Mouse (Mus musculus): ENCODE results near the gene Prkd3. TPM values are rescaled to one million over a fixed set of nuclear protein-coding genes. Genes with fewer than 3 reads are reported as not detected.
A peak's percentile ranks its signal among the peaks of the same experiment; 100 is the strongest.

Gene Prkd3
- polyA plus RNA-seq, 2 experiments = 38.5 to 43.2 TPM

- TF ChIP-seq POLR2A (IDR thresholded peaks at IDR 0.05; ENCODE audit: borderline replicate concordance, extremely low read depth, insufficient read depth, insufficient read length) = no peak
- no peak overlapping the region for H3K4me3 ChIP-seq (replicated peaks; ENCODE audit: low read length)
- H3K27ac ChIP-seq (replicated peaks; ENCODE audit: low read depth, low read length) = no peak overlapping the region
- no peak for DNase-seq (ENCODE audit: low spot score)
- ATAC-seq (ENCODE audit: low FRiP score, low read depth) = no peak
- H3K27me3 ChIP-seq (ENCODE audit: control insufficient read depth, insufficient read depth, low read length) = no peaks in the 10 kb centered on the region
- H3K4me2 ChIP-seq (replicated peaks; ENCODE audit: low read depth, low read length, severe bottlenecking) = no peak overlapping the region
- H3K4me1 ChIP-seq (ENCODE audit: control insufficient read depth, insufficient read depth, low read length) = no peaks in the 10 kb centered on the region
- H3K9me3 ChIP-seq (ENCODE audit: control insufficient read depth, low read length) = no peaks in the 10 kb centered on the region
- no peak overlapping the region for H3K9ac ChIP-seq (ENCODE audit: low read depth, low read length, severe bottlenecking)
- H3K36me3 ChIP-seq (ENCODE audit: control insufficient read depth, insufficient read depth, low read length) = peaks cover 86% of the 10 kb centered on the region
- WGBS = 70% methylated on average over 6 of the region's 6 CpGs
These were observed 61.1 kb downstream of the Prkd3 start for GRCm38 (mm10) chr17:78959473-78959872.

- no peak overlapping the region for H3K9ac ChIP-seq (ENCODE audit: low read depth, low read length, severe bottlenecking)
- no peak for TF ChIP-seq POLR2A (IDR thresholded peaks at IDR 0.05; ENCODE audit: borderline replicate concordance, extremely low read depth, insufficient read depth, insufficient read length)
- H3K4me3 ChIP-seq (replicated peaks; ENCODE audit: low read length) = no peak overlapping the region
- no peak overlapping the region for H3K4me2 ChIP-seq (replicated peaks; ENCODE audit: low read depth, low read length, severe bottlenecking)
- DNase-seq (ENCODE audit: low spot score) (peak; percentile 11), ATAC-seq (ENCODE audit: low FRiP score, low read depth) (no peak)
- no peaks in the 10 kb centered on the region for H3K4me1 ChIP-seq (ENCODE audit: control insufficient read depth, insufficient read depth, low read length)
- no peaks in the 10 kb centered on the region for H3K27me3 ChIP-seq (ENCODE audit: control insufficient read depth, insufficient read depth, low read length)
- peaks cover 81% of the 10 kb centered on the region for H3K36me3 ChIP-seq (ENCODE audit: control insufficient read depth, insufficient read depth, low read length)
- H3K9me3 ChIP-seq (ENCODE audit: control insufficient read depth, low read length) = no peaks in the 10 kb centered on the region
- WGBS = 83% methylated on average over 8 of the region's 8 CpGs
- H3K27ac ChIP-seq (replicated peaks; ENCODE audit: low read depth, low read length) = no peak overlapping the region
These were observed 67.4 kb downstream of the Prkd3 start for GRCm38 (mm10) chr17:78953240-78953639.

- H3K4me2 ChIP-seq (replicated peaks; ENCODE audit: low read depth, low read length, severe bottlenecking) = no peak overlapping the region
- H3K27ac ChIP-seq (replicated peaks; ENCODE audit: low read depth, low read length) = no peak overlapping the region
- H3K4me3 ChIP-seq (replicated peaks; ENCODE audit: low read length) = no peak overlapping the region
- H3K36me3 ChIP-seq (ENCODE audit: control insufficient read depth, insufficient read depth, low read length) = peaks cover 82% of the 10 kb centered on the region
- H3K9me3 ChIP-seq (ENCODE audit: control insufficient read depth, low read length) = no peaks in the 10 kb centered on the region
- no peaks in the 10 kb centered on the region for H3K27me3 ChIP-seq (ENCODE audit: control insufficient read depth, insufficient read depth, low read length)
- ATAC-seq (ENCODE audit: low FRiP score, low read depth) (no peak), DNase-seq (ENCODE audit: low spot score) (no peak)
- 92% methylated on average over 5 of the region's 5 CpGs for WGBS
- H3K9ac ChIP-seq (ENCODE audit: low read depth, low read length, severe bottlenecking) = no peak overlapping the region
- H3K4me1 ChIP-seq (ENCODE audit: control insufficient read depth, insufficient read depth, low read length) = no peaks in the 10 kb centered on the region
- no peak for TF ChIP-seq POLR2A (IDR thresholded peaks at IDR 0.05; ENCODE audit: borderline replicate concordance, extremely low read depth, insufficient read depth, insufficient read length)
These were observed 68.5 kb downstream of the Prkd3 start for GRCm38 (mm10) chr17:78952070-78952469.

- no peaks in the 10 kb centered on the region for H3K4me1 ChIP-seq (ENCODE audit: control insufficient read depth, insufficient read depth, low read length)
- H3K9ac ChIP-seq (ENCODE audit: low read depth, low read length, severe bottlenecking) = no peak overlapping the region
- DNase-seq (ENCODE audit: low spot score) = no peak
- H3K4me2 ChIP-seq (replicated peaks; ENCODE audit: low read depth, low read length, severe bottlenecking) = no peak overlapping the region
- H3K36me3 ChIP-seq (ENCODE audit: control insufficient read depth, insufficient read depth, low read length) = peaks cover 83% of the 10 kb centered on the region
- no peak for TF ChIP-seq POLR2A (IDR thresholded peaks at IDR 0.05; ENCODE audit: borderline replicate concordance, extremely low read depth, insufficient read depth, insufficient read length)
- 86% methylated on average over 5 of the region's 5 CpGs for WGBS
- H3K4me3 ChIP-seq (replicated peaks; ENCODE audit: low read length) = no peak overlapping the region
- ATAC-seq (ENCODE audit: low FRiP score, low read depth) = no peak
- H3K27ac ChIP-seq (replicated peaks; ENCODE audit: low read depth, low read length) = no peak overlapping the region
- no peaks in the 10 kb centered on the region for H3K9me3 ChIP-seq (ENCODE audit: control insufficient read depth, low read length)
- H3K27me3 ChIP-seq (ENCODE audit: control insufficient read depth, insufficient read depth, low read length) = no peaks in the 10 kb centered on the region
These were observed 69.4 kb downstream of the Prkd3 start for GRCm38 (mm10) chr17:78951225-78951624.

- no peak for TF ChIP-seq POLR2A (IDR thresholded peaks at IDR 0.05; ENCODE audit: borderline replicate concordance, extremely low read depth, insufficient read depth, insufficient read length)
- DNase-seq (ENCODE audit: low spot score) = no peak
- Histone ChIP-seq H3K36me3 (ENCODE audit: control insufficient read depth, insufficient read depth, low read length) (peaks cover 33% of the 10 kb centered on the region), H3K9ac (ENCODE audit: low read depth, low read length, severe bottlenecking) (no peak overlapping the region), H3K4me3 (replicated peaks; ENCODE audit: low read length) (no peak overlapping the region), H3K9me3 (ENCODE audit: control insufficient read depth, low read length) (no peaks in the 10 kb centered on the region), H3K4me1 (ENCODE audit: control insufficient read depth, insufficient read depth, low read length) (peaks cover 2% of the 10 kb centered on the region), H3K4me2 (replicated peaks; ENCODE audit: low read depth, low read length, severe bottlenecking) (no peak overlapping the region), H3K27ac (replicated peaks; ENCODE audit: low read depth, low read length) (no peak overlapping the region), H3K27me3 (ENCODE audit: control insufficient read depth, insufficient read depth, low read length) (no peaks in the 10 kb centered on the region)
- WGBS = 65% methylated on average over 11 of the region's 11 CpGs
- no peak for ATAC-seq (ENCODE audit: low FRiP score, low read depth)
These were observed 78.0 kb downstream of the Prkd3 start for GRCm38 (mm10) chr17:78942579-78942978.

- no peak for TF ChIP-seq POLR2A (IDR thresholded peaks at IDR 0.05; ENCODE audit: borderline replicate concordance, extremely low read depth, insufficient read depth, insufficient read length)
- Histone ChIP-seq H3K27ac (replicated peaks; ENCODE audit: low read depth, low read length) (no peak overlapping the region), H3K4me2 (replicated peaks; ENCODE audit: low read depth, low read length, severe bottlenecking) (no peak overlapping the region), H3K4me1 (ENCODE audit: control insufficient read depth, insufficient read depth, low read length) (peaks cover 5% of the 10 kb centered on the region), H3K4me3 (replicated peaks; ENCODE audit: low read length) (no peak overlapping the region), H3K9me3 (ENCODE audit: control insufficient read depth, low read length) (no peaks in the 10 kb centered on the region), H3K27me3 (ENCODE audit: control insufficient read depth, insufficient read depth, low read length) (no peaks in the 10 kb centered on the region), H3K36me3 (ENCODE audit: control insufficient read depth, insufficient read depth, low read length) (peaks cover 24% of the 10 kb centered on the region), H3K9ac (ENCODE audit: low read depth, low read length, severe bottlenecking) (no peak overlapping the region)
- ATAC-seq (ENCODE audit: low FRiP score, low read depth) = no peak
- no peak for DNase-seq (ENCODE audit: low spot score)
- WGBS = 89% methylated on average over 4 of the region's 4 CpGs
These were observed 81.7 kb downstream of the Prkd3 start for GRCm38 (mm10) chr17:78938927-78939326.

All from limb, embryonic 14.5 days (tissue).